Mouse (Mus musculus) neural tube, embryonic 12.5 days (tissue): ENCODE measurements around the gene Stk25. TPM values are rescaled to one million over a fixed set of nuclear protein-coding genes. Genes with fewer than 3 reads are reported as not detected.

Experiments
- ATAC-seq: fragments of 200-750 bp; cut with Nextera tagmentation; 2 replicates; pipeline ENCODE4 v1.8.0; 2017; ENCODE audit warnings: low read depth, mild to moderate bottlenecking, moderate TSS enrichment, moderate library complexity; ENCODE audit not compliant: low FRiP score
- H3K27ac ChIP-seq: fragments of 300-500 bp; sonication (generic); 2 replicates; pipeline ENCODE4 v1.5.1; 2016
- H3K27me3 ChIP-seq: fragments of 300-500 bp; sonication (generic); replicated peaks from 2 replicates; pipeline ENCODE4 v1.6.1; 2016; ENCODE audit warnings: mild to moderate bottlenecking
- H3K36me3 ChIP-seq: fragments of 300-500 bp; sonication (generic); 2 replicates; pipeline ENCODE4 v1.6.1; 2016; ENCODE audit warnings: mild to moderate bottlenecking
- H3K4me1 ChIP-seq: fragments of 300-500 bp; sonication (generic); 2 replicates; pipeline ENCODE4 v1.6.1; 2016
- H3K4me2 ChIP-seq: fragments of 300-500 bp; sonication (generic); replicated peaks from 2 replicates; pipeline ENCODE4 v1.6.1; 2016; ENCODE audit warnings: mild to moderate bottlenecking
- H3K4me3 ChIP-seq: fragments of 300-500 bp; sonication (generic); 2 replicates; pipeline ENCODE4 v1.5.1; 2016
- H3K9ac ChIP-seq: fragments of 300-500 bp; sonication (generic); 2 replicates; pipeline ENCODE4 v1.6.1; 2016; ENCODE audit warnings: mild to moderate bottlenecking
- H3K9me3 ChIP-seq: fragments of 300-500 bp; sonication (generic); 2 replicates; pipeline ENCODE4 v1.6.1; 2016; ENCODE audit warnings: mild to moderate bottlenecking
- WGBS: fragments of 180-500 bp; shearing (Covaris S2); methylation state at CpG from one replicate; pipeline ENCODE4 v1.1.7; 2016; 5-methylcytosine and 5-hydroxymethylcytosine counted together
- polyA plus RNA-seq: library from polyadenylated mRNA; unstranded; fragments of >200 nt; fragmentation: Nextera tagmentation; extraction: Ambion mirVana; gene quantifications from 2 replicates; pipeline ENCODE4 v1.2.1, GENCODE M21; 2016

Stk25 gene
- polyA plus RNA-seq, 1 experiment from 2014 or later: 260 TPM

- no peaks in the 10 kb centered on the region for H3K4me1 ChIP-seq
- ATAC-seq: no peak
- no peak overlapping the region for H3K9ac ChIP-seq
- H3K27ac ChIP-seq: no peak overlapping the region
- 79% methylated on average over 3 of the region's 3 CpGs for WGBS
- H3K4me3 ChIP-seq: no peak overlapping the region
- H3K36me3 ChIP-seq: no peaks in the 10 kb centered on the region
- no peaks in the 10 kb centered on the region for H3K27me3 ChIP-seq
- H3K9me3 ChIP-seq: no peaks in the 10 kb centered on the region
- H3K4me2 ChIP-seq: no peak overlapping the region
These were observed 70.1 kb downstream of the Stk25 start for GRCm38 (mm10) chr1:93588346-93588745.

- WGBS: 97% methylated on average over 7 of the region's 7 CpGs
These were observed 76.9 kb downstream of the Stk25 start for GRCm38 (mm10) chr1:93581545-93581944.

GRCm38 (mm10) chr1:93577861-93578260 is 80.6 kb downstream of the Stk25 start:
- H3K36me3 ChIP-seq: peaks cover 10% of the 10 kb centered on the region; the same call in 1 of the 2 replicates

More at GRCm38 (mm10) chr1:93581545-93581944, 76.9 kb downstream of the Stk25 start:
- Histone ChIP-seq H3K9ac (no peak overlapping the region), H3K9me3 (no peaks in the 10 kb centered on the region), H3K27ac (no peak overlapping the region), H3K27me3 (no peaks in the 10 kb centered on the region), H3K4me1 (no peaks in the 10 kb centered on the region), H3K4me2 (no peak overlapping the region), H3K36me3 (peaks cover 10% of the 10 kb centered on the region; the same call in 1 of the 2 replicates), H3K4me3 (no peak overlapping the region)
- no peak for ATAC-seq

GRCm38 (mm10) chr1:93577066-93577465 is 81.4 kb downstream of the Stk25 start:
- no peaks in the 10 kb centered on the region for H3K4me1 ChIP-seq
- no peak for ATAC-seq
- H3K27me3 ChIP-seq: no peaks in the 10 kb centered on the region
- H3K27ac ChIP-seq: no peak overlapping the region
- no peak overlapping the region for H3K4me2 ChIP-seq
- no peaks in the 10 kb centered on the region for H3K9me3 ChIP-seq
- 74% methylated on average over 3 of the region's 3 CpGs for whole genome bisulfite sequencing
- H3K36me3 ChIP-seq: peaks cover 10% of the 10 kb centered on the region; the same call in 1 of the 2 replicates
- H3K4me3 ChIP-seq: no peak overlapping the region
- H3K9ac ChIP-seq: no peak overlapping the region

More at GRCm38 (mm10) chr1:93577861-93578260, 80.6 kb downstream of the Stk25 start:
- Histone ChIP-seq H3K4me2 (no peak overlapping the region), H3K27me3 (no peaks in the 10 kb centered on the region), H3K27ac (no peak overlapping the region), H3K9me3 (no peaks in the 10 kb centered on the region), H3K4me1 (no peaks in the 10 kb centered on the region), H3K9ac (no peak overlapping the region), H3K4me3 (no peak overlapping the region)
- whole genome bisulfite sequencing: 87% methylated on average over 4 of the region's 4 CpGs
- ATAC-seq: no peak

Other genes with a start within 250 kb of the Stk25 start
- gene Hdlbp, start 179.8 kb downstream of the Stk25 start, polyA plus RNA-seq: 89.2 and 90.6 TPM in 2 replicates
- 5.4 and 5.8 TPM in 2 replicates for gene Farp2, start 146.6 kb downstream of the Stk25 start, polyA plus RNA-seq
- 41.9 and 50.8 TPM in 2 replicates for gene Bok, start 27.0 kb upstream of the Stk25 start, polyA plus RNA-seq
- 116 and 119 TPM in 2 replicates for gene Atg4b, start 92.8 kb upstream of the Stk25 start, polyA plus RNA-seq
- gene Thap4, start 96.2 kb upstream of the Stk25 start, polyA plus RNA-seq: 36.0 and 36.7 TPM in 2 replicates
- gene Dtymk, start 143.3 kb upstream of the Stk25 start, polyA plus RNA-seq: 187 TPM in 2 replicates
- gene Ing5, start 145.3 kb upstream of the Stk25 start, polyA plus RNA-seq: 12.4 and 14.0 TPM in 2 replicates
- 17.0 TPM in 2 replicates for gene D2hgdh, start 166.2 kb upstream of the Stk25 start, polyA plus RNA-seq
- not detected in 2 replicates for gene Gal3st2, start 202.6 kb upstream of the Stk25 start, polyA plus RNA-seq